Mouse (Mus musculus): Measurements from ENCODE around the gene Slc25a35. TPM values are rescaled to one million over a fixed set of nuclear protein-coding genes. Genes with fewer than 3 reads are reported as not detected.

Gene Slc25a35
- total and polyA plus RNA-seq, 3 experiments, result 0.83 to 1.6 TPM; not detected in 1

DNA sequence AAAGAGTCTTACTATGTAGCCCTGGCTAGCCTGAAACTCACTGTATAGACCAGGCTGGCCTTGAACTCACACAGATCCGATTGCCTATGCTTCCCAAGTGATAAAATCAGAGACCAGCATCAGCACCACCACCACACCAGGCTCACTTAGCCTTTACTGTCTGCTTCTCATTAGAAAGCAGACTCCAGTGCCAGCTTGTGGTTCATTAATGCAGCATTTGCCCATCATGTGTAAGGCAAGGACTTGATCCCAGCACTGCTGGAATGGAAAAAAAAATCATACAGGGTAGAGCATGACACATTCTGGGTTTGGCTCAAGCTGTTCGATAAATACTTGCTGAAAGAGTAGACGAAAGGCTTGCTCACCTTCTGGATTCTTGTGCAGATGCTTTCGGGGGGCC lies 21.9 kb upstream of the Slc25a35 start:
- Histone ChIP-seq H3K27ac (ENCODE audit: insufficient read depth, low read depth) (no peak overlapping the region), H3K4me2 (ENCODE audit: insufficient read depth, low read depth, poor library complexity, severe bottlenecking) (no peak overlapping the region), H3K27me3 (replicated peaks) (no peaks in the 10 kb centered on the region), H3K9ac (ENCODE audit: insufficient read depth, low read depth) (no peak overlapping the region), H3K4me3 (replicated peaks in 1 of 3; ENCODE audit: low read depth in 2 of 3, low read length in 2 of 3, poor library complexity in 1 of 3) (no peak overlapping the region), H3K79me2 (replicated peaks; ENCODE audit: control insufficient read depth, extremely low read depth, insufficient read depth, poor library complexity, severe bottlenecking) (no peaks in the 10 kb centered on the region), H3K9me3 (replicated peaks; ENCODE audit: low read length) (no peaks in the 10 kb centered on the region), H3K36me3 (replicated peaks in 1 of 2; ENCODE audit: control insufficient read depth in 1 of 2, insufficient read depth in 1 of 2, low read length in 1 of 2) (peaks cover 0 to 28% of the 10 kb centered on the region in 2 experiments), H3K4me1 (ENCODE audit: control insufficient read depth in 1 of 2, insufficient read depth in 2 of 2) (peaks cover 0 to 6% of the 10 kb centered on the region in 2 experiments; a peak in 2 of 4 replicates)
- in situ Hi-C loops (cut with MboI; ENCODE audit: low pct_ligation_motif_present, low pct_unique_long_range_greater_than_20kb, low sequenced_read_pairs), result no loop called here
- DNase-seq (ENCODE audit: extremely low read depth), result no peak
- dilution Hi-C loops (cut with MboI; ENCODE audit: extremely low pct_ligation_motif_present, extremely low pct_unique_long_range_greater_than_20kb, low sequenced_read_pairs), result no loop called here
- TF ChIP-seq MEF2A (IDR thresholded peaks at IDR 0.05; ENCODE audit: borderline replicate concordance, low read depth, low read length) (no peak), HCFC1 (IDR thresholded peaks at IDR 0.05; ENCODE audit: low read depth, low read length) (no peak), USF1 (IDR thresholded peaks at IDR 0.05; ENCODE audit: low read depth, low read length) (no peak), ZC3H11A (IDR thresholded peaks at IDR 0.05; ENCODE audit: low read depth, low read length) (no peak), ZMIZ1 (IDR thresholded peaks at IDR 0.05; ENCODE audit: low read depth, low read length) (no peak), E2F4 (IDR thresholded peaks at IDR 0.05; ENCODE audit: insufficient replicate concordance, low read depth, low read length) (no peak), IRF4 (IDR thresholded peaks at IDR 0.05; ENCODE audit: low read depth, low read length) (no peak), USF2 (conservative IDR thresholded peaks at IDR 0.05; ENCODE audit: low read depth, low read length) (no peak), ZKSCAN1 (IDR thresholded peaks at IDR 0.05; ENCODE audit: borderline replicate concordance, low read depth, low read length) (no peak), NRF1 (IDR thresholded peaks at IDR 0.05; ENCODE audit: low read depth, low read length) (no peak)

GRCm38 (mm10) chr11:68946806-68947440 lies 21.0 kb upstream of the Slc25a35 start:
- TF ChIP-seq MAZ (IDR thresholded peaks at IDR 0.05; ENCODE audit: low read depth, low read length) (no peak), MYC (IDR thresholded peaks at IDR 0.05; ENCODE audit: low read depth, low read length) (no peak), MAX (IDR thresholded peaks at IDR 0.05; ENCODE audit: low read length) (no peak), TCF12 (IDR thresholded peaks at IDR 0.05; ENCODE audit: low read depth, low read length) (no peak), KAT2A (IDR thresholded peaks at IDR 0.05; ENCODE audit: insufficient replicate concordance, low read length) (no peak), RCOR1 (conservative IDR thresholded peaks at IDR 0.05; ENCODE audit: low read depth, low read length) (no peak), E2F4 (IDR thresholded peaks at IDR 0.05; ENCODE audit: insufficient replicate concordance, low read depth, low read length) (no peak), IRF4 (IDR thresholded peaks at IDR 0.05; ENCODE audit: low read depth, low read length) (no peak), UBTF (IDR thresholded peaks at IDR 0.05; ENCODE audit: low read depth, low read length) (no peak), ETS1 (conservative IDR thresholded peaks at IDR 0.05; ENCODE audit: low read depth, low read length) (no peak), RAD21 (IDR thresholded peaks at IDR 0.05; ENCODE audit: low read depth, low read length) (no peak), PAX5 (IDR thresholded peaks at IDR 0.05; ENCODE audit: low read length) (no peak), GABPA (IDR thresholded peaks at IDR 0.05; ENCODE audit: insufficient replicate concordance, low read depth, low read length) (no peak), POLR2AphosphoS2 (IDR thresholded peaks at IDR 0.05; ENCODE audit: low read depth, low read length) (no peak), JUN (IDR thresholded peaks at IDR 0.05; ENCODE audit: insufficient read depth, low read depth, low read length) (no peak), ELF1 (IDR thresholded peaks at IDR 0.05; ENCODE audit: low read depth, low read length) (no peak), POLR2A (IDR thresholded peaks at IDR 0.05; ENCODE audit: low read depth, low read length) (no peak), ZC3H11A (IDR thresholded peaks at IDR 0.05; ENCODE audit: low read depth, low read length) (no peak), TBP (conservative IDR thresholded peaks at IDR 0.05; ENCODE audit: low read depth, low read length) (no peak)
- H3K9ac ChIP-seq (ENCODE audit: insufficient read depth, low read depth), result no peak overlapping the region
- DNase-seq (ENCODE audit: extremely low read depth), result no peak

More at GRCm38 (mm10) chr11:68946806-68947440, 21.0 kb upstream of the Slc25a35 start:
- in situ Hi-C loops (cut with MboI; ENCODE audit: low pct_ligation_motif_present, low pct_unique_long_range_greater_than_20kb, low sequenced_read_pairs) (no loop called here), dilution Hi-C loops (cut with MboI; ENCODE audit: extremely low pct_ligation_motif_present, extremely low pct_unique_long_range_greater_than_20kb, low sequenced_read_pairs) (no loop called here)
- H3K4me1 ChIP-seq (ENCODE audit: control insufficient read depth in 1 of 2, insufficient read depth in 2 of 2), result no peaks in the 10 kb centered on the region
- no peak overlapping the region for H3K27ac ChIP-seq (ENCODE audit: insufficient read depth, low read depth)
- peaks cover 2% of the 10 kb centered on the region for H3K27me3 ChIP-seq (replicated peaks)
- H3K4me2 ChIP-seq (ENCODE audit: insufficient read depth, low read depth, poor library complexity, severe bottlenecking), result no peak overlapping the region
- no peaks in the 10 kb centered on the region for H3K79me2 ChIP-seq (replicated peaks; ENCODE audit: control insufficient read depth, extremely low read depth, insufficient read depth, poor library complexity, severe bottlenecking)
- H3K9me3 ChIP-seq (replicated peaks; ENCODE audit: low read length), result no peaks in the 10 kb centered on the region
- H3K4me3 ChIP-seq (replicated peaks in 1 of 3; ENCODE audit: low read depth in 2 of 3, low read length in 2 of 3, poor library complexity in 1 of 3), result no peak overlapping the region
- H3K36me3 ChIP-seq (replicated peaks in 1 of 2; ENCODE audit: control insufficient read depth in 1 of 2, insufficient read depth in 1 of 2, low read length in 1 of 2), result peaks cover 0 to 25% of the 10 kb centered on the region in 2 experiments
